10 mouse cellular contexts compared by ENCODE assay signal in the genomic region with DNA sequence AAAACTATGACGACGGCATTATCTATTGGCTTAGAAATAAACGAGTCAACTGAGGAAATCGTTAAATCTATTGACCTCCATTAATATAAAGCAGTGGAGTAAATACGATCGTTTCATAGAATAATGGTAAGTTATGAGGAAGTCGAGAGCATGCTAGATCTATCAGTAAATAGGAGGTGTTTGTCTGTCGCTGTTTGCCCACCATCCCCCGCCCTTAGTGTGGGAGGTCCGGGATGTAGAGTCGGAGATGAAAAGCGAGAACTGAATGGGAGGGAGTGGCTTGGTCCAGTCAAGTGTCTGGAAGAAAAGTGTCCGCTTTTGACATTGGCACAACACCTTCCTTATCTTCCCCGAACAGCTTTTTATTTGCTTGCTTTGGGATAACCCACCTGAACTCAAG. TPM values are rescaled to one million over a fixed set of nuclear protein-coding genes. Genes with fewer than 3 reads are reported as not detected.
DNase-seq lines count a peak whose midpoint lies in the region; ATAC-seq lines count a peak whose summit lies in the region.
"Had no signal": no experiment of that assay in that cellular context is flagged by ENCODE, and none has a peak within 500 bp of the region (broad histone marks: within the 10 kb centered on the region; RNA-seq: fewer than 3 reads in every experiment).

A gene (plus strand): TSS at position 79 of the 400 bp plus-strand sequence.

- peak within 1 kb of the TSS; percentile 99 for H3K4me2 ChIP-seq in heart, embryonic 11.5 days
- H3K4me2 ChIP-seq in stomach, embryonic 15.5 days = peak within 1 kb of the TSS; percentile 99

- no peaks in the 10 kb centered on the region for H3K4me1 ChIP-seq in heart, embryonic 11.5 days (ENCODE audit: control insufficient read depth, insufficient read depth, low read length)
- H3K4me1 ChIP-seq in stomach, embryonic 15.5 days = peaks cover 11% of the 10 kb centered on the region; the same call in 1 of the 2 replicates

- intact Hi-C loops in left cerebral cortex, postnatal 4 days (cut with DNase I) = no loop called here

- peak within 1 kb of the TSS; percentile 49 for H3K9ac ChIP-seq in heart, embryonic 11.5 days (ENCODE audit: low read depth, low read length)
- H3K9ac ChIP-seq in stomach, embryonic 15.5 days = no peak within 1 kb of the TSS

- H3K9me3 ChIP-seq in heart, embryonic 11.5 days (replicated peaks; ENCODE audit: control insufficient read depth, low read length) = no peaks in the 10 kb centered on the region
- H3K9me3 ChIP-seq in stomach, embryonic 15.5 days = no peaks in the 10 kb centered on the region

- no peak within 1 kb of the TSS for H3K27ac ChIP-seq in heart, embryonic 11.5 days (ENCODE audit: low read depth, low read length)
- no peak within 1 kb of the TSS for H3K27ac ChIP-seq in stomach, embryonic 15.5 days

- H3K4me3 ChIP-seq in heart, embryonic 11.5 days (ENCODE audit: low read depth, low read length) = peak within 1 kb of the TSS; percentile 60
- peak within 1 kb of the TSS; percentile 54 for H3K4me3 ChIP-seq in stomach, embryonic 15.5 days (replicated peaks)

- ATAC-seq in heart, embryonic 11.5 days (replicated peaks; ENCODE audit: insufficient number of reproducible peaks, low FRiP score, low TSS enrichment) = no peak
- ATAC-seq in stomach, embryonic 15.5 days (ENCODE audit: insufficient read depth, low FRiP score, low read depth) = no peak

- peaks cover 9% of the 10 kb centered on the region; the same call in 1 of the 2 replicates for H3K27me3 ChIP-seq in heart, embryonic 11.5 days (ENCODE audit: control insufficient read depth, insufficient read depth, low read length)
- no peaks in the 10 kb centered on the region for H3K27me3 ChIP-seq in stomach, embryonic 15.5 days (replicated peaks)
- H3K27me3 ChIP-seq: CH12.LX had no signal

- 11% methylated on average over 14 of the region's 14 CpGs for WGBS in heart, embryonic 11.5 days (ENCODE audit: insufficient replicate concordance)
- 7% methylated on average over 14 of the region's 14 CpGs for whole genome bisulfite sequencing in stomach, embryonic 15.5 days

- no peak for DNase-seq in heart, adult 9 months (ENCODE audit: low spot score in 2 of 2)
- peak; percentile 22 to 25 for DNase-seq in right cerebral cortex, adult 2 months (ENCODE audit: low spot score in 2 of 2)
- DNase-seq in right cerebral cortex, postnatal 14 days = no peak
- DNase-seq in left cerebral cortex, postnatal 4 days = peak; percentile 8
- DNase-seq in cerebellum, postnatal 14 days = no peak
- no peak for DNase-seq in heart, postnatal 4 days

- no peaks in the 10 kb centered on the region for H3K36me3 ChIP-seq in heart, embryonic 11.5 days (ENCODE audit: control insufficient read depth, insufficient read depth, low read length)
- no peaks in the 10 kb centered on the region for H3K36me3 ChIP-seq in stomach, embryonic 15.5 days

RNA-seq across cellular contexts. Expression of the gene that starts here (rescaled TPM):
- 0.18 TPM in 1 of 2 replicates, not detected in the other for polyA plus RNA-seq in heart, embryonic 11.5 days (2014; fragmentation: Nextera tagmentation; extraction: Ambion mirVana)
- total RNA-seq in left cerebral cortex, postnatal 4 days (2021) = 10 to 100 TPM; 14.8 to 17.6 TPM
- polyA plus RNA-seq in stomach, embryonic 15.5 days (2015; fragmentation: Nextera tagmentation; extraction: Ambion mirVana) = 0.18 and 0.64 TPM in 2 replicates
- not detected for total RNA-seq in heart, postnatal 4 days (2021)
- total RNA-seq: CH12.LX; gastrocnemius, adult 8-10 months had no signal

Comparison
In these comparisons a context has a peak if more than half of its experiments do, and no peak if none do; other contexts are left out.
1. RNA of the gene that starts here (total RNA-seq): 14.8 to 17.6 TPM in left cerebral cortex, postnatal 4 days; not detected in heart, postnatal 4 days; every median in the first group is over 10 times any median in the second.
2. DNase-seq: peak in right cerebral cortex, adult 2 months (2 of 2) and left cerebral cortex, postnatal 4 days (single experiment); none in heart, adult 9 months (0 of 2), right cerebral cortex, postnatal 14 days (single experiment), cerebellum, postnatal 14 days (0 of 2) and heart, postnatal 4 days (single experiment).